Mouse (Mus musculus) right cerebral cortex, adult 18-20 months (tissue): ENCODE results near the gene Trmt5.
A peak's percentile ranks its signal among the peaks of the same experiment; 100 is the strongest.

Experiments used
- DNase-seq: peaks from one replicate; pipeline ENCODE4 v3.0.0; 2022; ENCODE audit warnings: mixed read lengths

Trmt5 gene

GRCm38 (mm10) chr12:73269531-73269930, 17.0 kb downstream of the Trmt5 start:
- DNase-seq = no peak

- DNase-seq = no peak
These were observed 18.0 kb downstream of the Trmt5 start for GRCm38 (mm10) chr12:73268497-73268896.

GRCm38 (mm10) chr12:73266597-73266996, 19.9 kb downstream of the Trmt5 start:
- DNase-seq = no peak

- no peak for DNase-seq
These were observed 21.0 kb downstream of the Trmt5 start for GRCm38 (mm10) chr12:73265381-73265978.

GRCm38 (mm10) chr12:73260339-73260738, 26.2 kb downstream of the Trmt5 start:
- DNase-seq = no peak

- no peak for DNase-seq
These were observed 27.2 kb downstream of the Trmt5 start for GRCm38 (mm10) chr12:73259269-73259668.

- no peak for DNase-seq
These were observed 31.5 kb downstream of the Trmt5 start for GRCm38 (mm10) chr12:73255006-73255405.

GRCm38 (mm10) chr12:73245687-73246086, 40.8 kb downstream of the Trmt5 start:
- no peak for DNase-seq

- DNase-seq = peak; percentile 62
These were observed 44.5 kb downstream of the Trmt5 start for GRCm38 (mm10) chr12:73241960-73242359.

GRCm38 (mm10) chr12:73232586-73232985, 53.9 kb downstream of the Trmt5 start:
- no peak for DNase-seq

- no peak for DNase-seq
These were observed 55.0 kb downstream of the Trmt5 start for GRCm38 (mm10) chr12:73231552-73231951.

GRCm38 (mm10) chr12:73230196-73230595, 56.3 kb downstream of the Trmt5 start:
- DNase-seq = no peak
